Mouse (Mus musculus) kidney, embryonic 14.5 days (tissue): ENCODE data around the gene Gm11032. TPM values are rescaled to one million over a fixed set of nuclear protein-coding genes. Genes with fewer than 3 reads are reported as not detected.
"Not testable (repeated sequence)": the region's sequence is repeated elsewhere in the genome, so short reads cannot be mapped to it uniquely, and the experiment has no call there.

ENCODE experiments used
- ATAC-seq: fragments of 200-750 bp; cut with Nextera tagmentation; 2 replicates; pipeline ENCODE4 v1.8.0; 2017; ENCODE audit warnings: moderate number of reproducible peaks, mild to moderate bottlenecking, moderate TSS enrichment, moderate library complexity; ENCODE audit not compliant: low FRiP score, low TSS enrichment
- H3K27ac ChIP-seq: fragments of 300-500 bp; sonication (generic); 2 replicates; pipeline ENCODE4 v1.5.1; 2014; ENCODE audit warnings: low read depth, mild to moderate bottlenecking, low read length, moderate library complexity, mixed read lengths
- H3K27me3 ChIP-seq: fragments of 300-500 bp; sonication (generic); 2 replicates; pipeline ENCODE4 v1.6.1; 2014; ENCODE audit warnings: mild to moderate bottlenecking, low read length; ENCODE audit not compliant: control insufficient read depth, insufficient read depth
- H3K36me3 ChIP-seq: fragments of 300-500 bp; sonication (generic); 2 replicates; pipeline ENCODE4 v1.6.1; 2014; ENCODE audit warnings: low read length, mixed read lengths; ENCODE audit not compliant: control insufficient read depth, insufficient read depth
- H3K4me1 ChIP-seq: fragments of 300-500 bp; sonication (generic); 2 replicates; pipeline ENCODE4 v1.6.1; 2014; ENCODE audit warnings: low read length, mixed read lengths; ENCODE audit not compliant: control insufficient read depth, insufficient read depth
- H3K4me2 ChIP-seq: fragments of 300-500 bp; sonication (generic); replicated peaks from 2 replicates; pipeline ENCODE4 v1.6.1; 2014; ENCODE audit warnings: low read depth, mild to moderate bottlenecking, low read length
- H3K4me3 ChIP-seq: fragments of 300-500 bp; sonication (generic); 2 replicates; pipeline ENCODE4 v1.5.1; 2014; ENCODE audit warnings: mild to moderate bottlenecking, low read length
- H3K9ac ChIP-seq: fragments of 300-500 bp; sonication (generic); 2 replicates; pipeline ENCODE4 v1.6.1; 2014; ENCODE audit warnings: low read depth, mild to moderate bottlenecking, low read length, moderate library complexity
- H3K9me3 ChIP-seq: fragments of 300-500 bp; sonication (generic); 2 replicates; pipeline ENCODE4 v1.6.1; 2016; ENCODE audit warnings: low read length; ENCODE audit not compliant: control insufficient read depth
- WGBS: fragments of 180-500 bp; shearing (Covaris S2); extraction: QIAGEN DNeasy Blood & Tissue Kit; methylation state at CpG from one replicate; pipeline ENCODE4 v1.1.7; 2014; 5-methylcytosine and 5-hydroxymethylcytosine counted together
- polyA plus RNA-seq: library from polyadenylated mRNA; unstranded; fragments of >200 nt; fragmentation: Nextera tagmentation; extraction: Ambion mirVana; gene quantifications from 2 replicates; pipeline ENCODE4 v1.2.1, GENCODE M21; 2014

Gm11032 gene
- polyA plus RNA-seq: not detected in 2 replicates

DNA sequence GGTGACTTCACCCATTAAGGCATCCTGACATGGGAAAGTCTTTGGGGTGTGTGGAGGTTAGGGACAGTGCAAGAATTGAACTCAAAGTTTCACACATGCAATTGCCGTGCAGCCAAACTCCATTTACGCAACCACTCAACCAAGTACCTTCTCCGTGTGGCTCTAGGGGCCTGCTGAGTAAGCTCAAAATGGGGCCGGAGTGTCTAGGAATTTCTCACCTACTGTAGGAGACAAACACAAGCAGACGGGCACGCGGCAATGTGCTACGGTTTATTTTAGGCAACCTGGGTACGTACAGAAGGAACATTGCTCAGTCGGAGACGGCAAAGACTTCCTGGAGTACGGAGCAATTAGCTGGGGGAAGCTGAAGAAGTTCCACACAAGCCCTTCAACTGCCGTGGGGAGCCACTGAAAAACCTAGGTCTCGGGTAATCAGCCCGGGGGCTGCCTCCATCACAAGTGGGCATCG is at the start of gene Gm11032:
Gene Gm11032, plus strand, starts transcription at position 51 of the 469 bp plus-strand sequence.
- no peak for ATAC-seq
- Histone ChIP-seq H3K27me3 (no peaks in the 10 kb centered on the region), H3K4me1 (no peaks in the 10 kb centered on the region), H3K27ac (no peak within 1 kb of the TSS), H3K4me3 (no peak within 1 kb of the TSS), H3K9me3 (no peaks in the 10 kb centered on the region), H3K9ac (no peak within 1 kb of the TSS), H3K4me2 (no peak within 1 kb of the TSS), H3K36me3 (no peaks in the 10 kb centered on the region)
- WGBS: 78% methylated on average over 16 of the region's 16 CpGs

DNA sequence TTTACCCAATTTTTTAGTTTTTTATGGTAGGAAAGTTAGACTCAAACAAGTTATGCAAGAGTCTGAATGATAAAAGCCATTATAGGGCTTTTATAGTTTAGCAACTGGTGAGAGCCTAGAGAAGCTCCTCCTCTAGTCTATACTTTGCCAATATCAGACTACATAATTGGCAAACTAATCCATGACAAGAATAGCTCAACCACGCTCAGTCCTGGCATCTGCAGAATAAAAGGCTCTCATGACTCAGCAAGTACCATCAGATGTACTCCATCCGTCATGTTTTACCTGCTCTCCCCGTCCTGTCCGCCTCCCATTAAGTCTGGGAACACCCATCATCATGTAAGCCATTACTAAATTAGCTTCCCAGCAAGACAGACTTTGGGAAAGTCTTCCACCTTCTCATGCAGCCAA is 48.4 kb upstream of the Gm11032 start:
- WGBS: 88% methylated on average over 4 of the region's 4 CpGs
- H3K4me2 ChIP-seq: no peak overlapping the region

DNA sequence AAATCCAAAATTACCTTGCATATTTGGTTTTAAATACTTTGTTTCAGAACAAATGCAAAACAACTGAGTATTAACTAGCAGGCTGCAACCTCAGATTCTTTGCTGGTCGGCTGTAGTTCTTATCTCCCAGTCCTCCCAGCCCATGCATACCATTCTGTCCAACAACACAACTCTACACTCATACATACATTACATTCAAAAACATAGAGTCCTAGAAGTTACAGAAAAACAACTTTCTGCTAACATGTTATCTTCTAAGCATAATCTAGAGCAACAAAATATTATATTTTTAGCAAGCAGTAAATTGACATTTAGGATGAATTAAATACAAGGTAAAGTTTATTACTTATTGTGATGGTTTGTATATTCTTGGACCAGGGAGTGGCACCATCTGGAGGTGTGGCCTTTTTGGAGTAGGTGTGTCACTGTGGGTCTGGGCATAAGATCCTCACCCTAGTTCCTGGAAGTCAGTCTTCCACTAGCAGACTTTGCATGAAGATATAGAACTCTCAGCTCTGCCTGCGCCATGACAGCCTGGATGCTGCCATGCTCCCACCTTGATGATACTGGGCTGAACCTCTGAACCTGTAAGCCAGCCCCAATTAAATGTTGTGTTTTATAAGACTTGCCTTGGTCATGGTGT is 43.7 kb upstream of the Gm11032 start:
- ATAC-seq, H3K27ac ChIP-seq, H3K36me3 ChIP-seq, H3K27me3 ChIP-seq, H3K4me3 ChIP-seq, H3K4me2 ChIP-seq, H3K9me3 ChIP-seq, H3K9ac ChIP-seq, H3K4me1 ChIP-seq: not testable (repeated sequence)
- WGBS: 88% methylated on average over 2 of the region's 2 CpGs

More for the DNA sequence above, 48.4 kb upstream of the Gm11032 start:
- peaks cover 7% of the 10 kb centered on the region; the same call in 1 of the 2 replicates for H3K4me1 ChIP-seq
- no peaks in the 10 kb centered on the region for H3K27me3 ChIP-seq
- no peak overlapping the region for H3K9ac ChIP-seq
- H3K36me3 ChIP-seq: no peaks in the 10 kb centered on the region
- H3K4me3 ChIP-seq: no peak overlapping the region
- H3K27ac ChIP-seq: no peak overlapping the region
- no peaks in the 10 kb centered on the region for H3K9me3 ChIP-seq
- ATAC-seq: no peak

DNA sequence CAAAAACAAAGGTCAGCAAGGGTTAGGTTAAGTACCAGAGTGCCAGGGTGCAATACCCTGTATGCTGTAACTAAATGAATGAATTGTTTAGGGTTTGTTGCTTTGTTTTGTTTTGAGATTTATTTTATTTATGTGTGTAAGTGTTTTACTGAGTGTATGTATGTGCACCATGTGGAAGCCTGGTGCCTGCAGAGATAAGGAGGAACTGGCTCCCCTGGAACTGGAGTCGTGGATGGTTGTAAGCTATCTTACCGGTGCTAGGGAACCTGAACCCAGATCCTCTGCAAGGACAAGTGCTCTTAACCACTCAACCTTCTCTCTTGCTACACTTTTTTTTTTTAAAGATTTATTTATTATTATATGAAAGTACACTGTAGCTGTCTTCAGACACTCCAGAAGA is 42.8 kb upstream of the Gm11032 start:
- Histone ChIP-seq H3K27me3 (no peaks in the 10 kb centered on the region), H3K27ac (no peak overlapping the region), H3K9me3 (no peaks in the 10 kb centered on the region), H3K9ac (no peak overlapping the region), H3K4me3 (no peak overlapping the region), H3K4me1 (peaks cover 7% of the 10 kb centered on the region; the same call in 1 of the 2 replicates), H3K4me2 (no peak overlapping the region), H3K36me3 (no peaks in the 10 kb centered on the region)
- 88% methylated on average over 2 of the region's 2 CpGs for whole genome bisulfite sequencing
- ATAC-seq: no peak

DNA sequence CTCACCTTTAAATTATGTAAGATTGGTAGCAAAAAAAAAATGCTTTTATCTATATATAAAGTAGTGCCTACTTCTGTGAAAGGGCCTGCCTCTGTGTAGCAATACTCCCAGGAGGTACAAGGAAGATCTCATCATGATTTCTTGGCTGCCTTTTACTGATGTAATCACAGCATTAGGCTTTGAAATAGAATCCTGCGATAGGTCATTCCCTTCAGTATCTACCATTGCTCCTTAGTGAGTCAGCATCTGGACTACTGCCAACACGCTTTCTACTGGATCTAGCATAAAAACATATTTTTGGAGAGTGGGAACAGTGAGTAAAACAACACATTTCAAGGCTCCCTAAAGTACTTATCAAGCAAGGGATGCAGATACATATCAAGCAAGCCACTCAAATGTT is 41.2 kb upstream of the Gm11032 start:
- ATAC-seq: no peak
- no peaks in the 10 kb centered on the region for H3K9me3 ChIP-seq
- WGBS: 70% methylated on average over 2 of the region's 2 CpGs
- H3K36me3 ChIP-seq: no peaks in the 10 kb centered on the region
- H3K4me2 ChIP-seq: no peak overlapping the region
- H3K27me3 ChIP-seq: no peaks in the 10 kb centered on the region
- no peak overlapping the region for H3K9ac ChIP-seq
- no peak overlapping the region for H3K27ac ChIP-seq
- no peak overlapping the region for H3K4me3 ChIP-seq
- peaks cover 7% of the 10 kb centered on the region; the same call in 1 of the 2 replicates for H3K4me1 ChIP-seq

DNA sequence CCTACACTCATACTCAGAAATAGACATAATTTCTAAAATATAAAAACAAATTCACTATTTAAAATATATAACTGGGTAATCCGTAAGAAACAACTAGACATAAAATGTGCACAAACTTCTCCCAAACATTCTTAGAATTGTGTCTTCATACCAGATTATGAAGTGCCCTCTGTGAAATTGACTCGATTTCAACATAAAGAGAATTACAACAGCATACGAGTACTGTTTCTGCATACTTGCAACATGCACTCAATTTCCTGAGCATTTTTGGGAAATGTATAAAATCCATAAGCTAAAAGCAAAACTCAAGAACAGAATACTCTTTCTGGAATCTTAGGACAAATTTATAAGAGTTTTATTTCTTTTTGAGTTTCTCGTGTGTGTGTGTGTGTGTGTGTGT is 28.1 kb upstream of the Gm11032 start:
- 90% methylated on average over 4 of the region's 4 CpGs for WGBS
- H3K9ac ChIP-seq: no peak overlapping the region

DNA sequence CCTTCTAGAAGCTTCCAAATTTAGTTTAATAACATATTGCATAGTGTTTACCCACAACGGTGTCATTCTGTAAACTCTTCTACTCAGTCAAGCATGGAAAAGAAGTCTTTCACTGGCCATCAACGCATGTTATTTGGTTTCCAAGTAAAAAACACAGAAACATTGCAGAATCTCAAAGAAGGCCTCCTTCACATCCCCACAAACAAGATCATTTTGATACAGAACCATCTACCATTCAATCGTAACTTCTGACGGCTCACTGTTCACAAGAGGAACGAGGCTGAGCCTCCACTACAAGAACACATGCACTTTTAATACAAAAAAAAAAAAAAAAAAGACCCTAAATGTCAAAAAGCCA is 26.4 kb upstream of the Gm11032 start:
- Histone ChIP-seq H3K36me3 (no peaks in the 10 kb centered on the region), H3K27ac (no peak overlapping the region), H3K9ac (peak overlapping the region; percentile 93; the same call in 1 of the 2 replicates), H3K9me3 (no peaks in the 10 kb centered on the region), H3K4me1 (peaks cover 7% of the 10 kb centered on the region), H3K4me2 (peak overlapping the region; percentile 60), H3K4me3 (peak overlapping the region; percentile 97), H3K27me3 (no peaks in the 10 kb centered on the region)
- whole genome bisulfite sequencing: 22% methylated on average over 5 of the region's 5 CpGs
- no peak for ATAC-seq

More for the DNA sequence above, 28.1 kb upstream of the Gm11032 start:
- Histone ChIP-seq H3K27me3 (no peaks in the 10 kb centered on the region), H3K4me1 (peaks cover 7% of the 10 kb centered on the region), H3K36me3 (no peaks in the 10 kb centered on the region), H3K9me3 (no peaks in the 10 kb centered on the region), H3K4me3 (no peak overlapping the region), H3K4me2 (no peak overlapping the region), H3K27ac (no peak overlapping the region)
- no peak for ATAC-seq

DNA sequence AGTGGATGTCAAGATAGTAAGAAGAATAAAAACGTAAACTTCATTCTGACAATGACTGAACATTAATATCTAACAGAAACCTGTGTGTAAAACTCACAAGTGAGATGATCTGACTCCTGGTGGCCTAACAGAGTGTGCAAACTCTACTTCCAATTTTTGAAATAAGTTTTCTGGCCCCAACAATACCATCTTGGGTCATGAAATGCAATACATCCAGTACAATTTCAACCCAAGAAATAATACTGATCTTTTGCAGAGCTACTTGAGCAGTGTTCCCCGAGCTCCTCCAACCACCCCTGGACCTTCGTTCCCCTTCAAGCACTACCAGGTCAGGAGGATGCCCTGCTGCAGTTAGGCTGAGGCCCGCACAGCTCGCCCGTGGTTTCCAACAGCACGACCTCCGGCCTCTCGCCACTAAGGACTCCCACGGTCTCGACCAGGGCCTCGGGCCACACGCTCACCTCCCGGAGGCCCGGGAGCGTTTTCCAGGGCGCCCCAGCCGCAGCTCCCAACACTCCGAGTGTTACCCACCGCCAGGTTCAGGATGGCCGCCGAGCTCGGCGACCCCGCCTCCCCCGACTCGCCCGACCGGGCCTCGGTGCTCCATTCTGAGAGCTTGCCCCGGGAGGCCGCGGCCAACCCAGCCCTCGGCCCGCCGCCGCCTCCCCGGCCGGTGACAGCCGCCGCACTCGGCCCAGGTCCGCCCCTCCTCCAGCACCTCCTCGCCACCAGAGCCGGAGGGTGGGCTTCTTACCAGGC is 25.8 kb upstream of the Gm11032 start:
- Histone ChIP-seq H3K9ac (peak overlapping the region; percentile 93), H3K27me3 (no peaks in the 10 kb centered on the region), H3K36me3 (no peaks in the 10 kb centered on the region), H3K9me3 (no peaks in the 10 kb centered on the region), H3K4me1 (peaks cover 7% of the 10 kb centered on the region), H3K4me3 (peak overlapping the region; percentile 97), H3K27ac (peak overlapping the region; percentile 95), H3K4me2 (peak overlapping the region; percentile 60)
- WGBS: under 1% methylated on average over 44 of the region's 45 CpGs
- peak; percentile 93 for ATAC-seq
